In genomic region chr14:103346729-103347505, GRCm38 (mm10) we compare ENCODE assay signal across 8 mouse cellular contexts. TPM values are rescaled to one million over a fixed set of nuclear protein-coding genes. Genes with fewer than 3 reads are reported as not detected.
DNase-seq lines count a peak whose midpoint lies in the region; ATAC-seq lines count a peak whose summit lies in the region.

Gene Mycbp2 (minus strand): TSS chr14:103346814.

- peaks cover 20% of the 10 kb centered on the region for H3K4me1 ChIP-seq in hindbrain, embryonic 12.5 days

- DNase-seq in NIH3T3 (ENCODE audit: low read depth) = peak; percentile 97
- DNase-seq in cerebellum, postnatal 10 days = peak; percentile 99 to 100
- DNase-seq in frontal cortex, postnatal 10 days (ENCODE audit: low spot score in 2 of 2) = peak; percentile 98
- DNase-seq in layer of hippocampus, postnatal 14 days (ENCODE audit: low spot score in 2 of 2) = peak; percentile 96 to 98
- DNase-seq in lung, postnatal 14 days = peak; percentile 99
- DNase-seq in retina, adult 2 months (ENCODE audit: low read depth, low spot score) = peak; percentile 94
- peak; percentile 97 for DNase-seq in thymus, postnatal 36 days

- H3K36me3 ChIP-seq in hindbrain, embryonic 12.5 days = no peaks in the 10 kb centered on the region

- peak; percentile 98 for ATAC-seq in hindbrain, embryonic 12.5 days (ENCODE audit: low FRiP score)

- no peaks in the 10 kb centered on the region for H3K27me3 ChIP-seq in hindbrain, embryonic 12.5 days

- H3K9me3 ChIP-seq in hindbrain, embryonic 12.5 days (replicated peaks) = no peaks in the 10 kb centered on the region

- WGBS in hindbrain, embryonic 12.5 days = 5% methylated on average over 37 of the region's 41 CpGs

- H3K9ac ChIP-seq in hindbrain, embryonic 12.5 days = peak within 1 kb of the TSS; percentile 89

- peak within 1 kb of the TSS; percentile 74 for H3K4me2 ChIP-seq in hindbrain, embryonic 12.5 days (replicated peaks)

- H3K4me3 ChIP-seq in hindbrain, embryonic 12.5 days = peak within 1 kb of the TSS; percentile 82

- H3K27ac ChIP-seq in hindbrain, embryonic 12.5 days = peak within 1 kb of the TSS; percentile 98

RNA-seq across cellular contexts. Expression of gene Mycbp2, which starts in this region (rescaled TPM):
- polyA plus RNA-seq in hindbrain, embryonic 12.5 days (2016; fragmentation: Nextera tagmentation; extraction: Ambion mirVana) = 41.5 and 44.3 TPM in 2 replicates
- 100 to 1,000 TPM; 148 to 157 TPM for total RNA-seq in layer of hippocampus, postnatal 14 days (2021)

Comparison
In these comparisons a context has a peak if more than half of its experiments do, and no peak if none do; other contexts are left out.
1. Peak in every context shown above with its lines: DNase-seq, ATAC-seq, H3K4me3 ChIP-seq and H3K27ac ChIP-seq.